Mouse (Mus musculus) hematopoietic stem cell, adult 5-6 weeks (primary cell): ENCODE data around the gene Srl. TPM values are rescaled to one million over a fixed set of nuclear protein-coding genes. Genes with fewer than 3 reads are reported as not detected.
"Not testable (repeated sequence)": the region's sequence is repeated elsewhere in the genome, so short reads cannot be mapped to it uniquely, and the experiment has no call there.

Experiments used
- ATAC-seq, 2 experiments: fragments of 125-278 bp in 1 of 2; replicated peaks in 1 of 2; 2 replicates each; pipeline ENCODE4 v1.8.0; 2016 to 2017; ENCODE audit warnings: inconsistent platforms in 2 of 2, mild to moderate bottlenecking in 2 of 2, moderate number of reproducible peaks in 2 of 2, low read depth in 1 of 2, moderate TSS enrichment in 1 of 2; ENCODE audit not compliant: low FRiP score in 2 of 2, poor library complexity in 2 of 2, severe bottlenecking in 2 of 2, insufficient read depth in 1 of 2, low TSS enrichment in 1 of 2
- total RNA-seq: library from RNA; stranded (forward); fragments of 172-1452, 232-1000 nt; gene quantifications from 2 replicates; pipeline ENCODE4 v1.2.3, GENCODE M21; 2017

Srl gene
- total RNA-seq: 21.6 and 34.5 TPM in 2 replicates

- ATAC-seq: peak; percentile 94 to 95
Observed at GRCm38 (mm10) chr16:4541501-4542198, at the start of gene Srl. Gene Srl (minus strand): TSS chr16:4541816.

GRCm38 (mm10) chr16:4590236-4590635 lies 48.6 kb upstream of the Srl start:
- no peak for ATAC-seq

- ATAC-seq: no peak
Observed at GRCm38 (mm10) chr16:4587516-4588210, 46.0 kb upstream of the Srl start.

GRCm38 (mm10) chr16:4586531-4587123 lies 45.0 kb upstream of the Srl start:
- peak; percentile 95 to 96 for ATAC-seq

- peak in 1 of 2 experiments; percentile 4; a peak in 1 of 4 replicates for ATAC-seq
Observed at GRCm38 (mm10) chr16:4585642-4586530, 44.3 kb upstream of the Srl start.

- no peak for ATAC-seq
Observed at GRCm38 (mm10) chr16:4584438-4584837, 42.8 kb upstream of the Srl start.

- ATAC-seq: peak; percentile 25 to 58; a peak in 2 of 4 replicates
Observed at GRCm38 (mm10) chr16:4583807-4584206, 42.2 kb upstream of the Srl start.

GRCm38 (mm10) chr16:4581179-4581578 lies 39.6 kb upstream of the Srl start:
- ATAC-seq: not testable (repeated sequence)

- peak in 1 of 2 experiments; percentile 27; a peak in 1 of 4 replicates for ATAC-seq
Observed at GRCm38 (mm10) chr16:4578630-4579029, 37.0 kb upstream of the Srl start.

GRCm38 (mm10) chr16:4576873-4577272 lies 35.3 kb upstream of the Srl start:
- ATAC-seq: peak; percentile 92 to 95

GRCm38 (mm10) chr16:4576038-4576437 lies 34.4 kb upstream of the Srl start:
- ATAC-seq: no peak

GRCm38 (mm10) chr16:4570737-4571136 lies 29.1 kb upstream of the Srl start:
- no peak for ATAC-seq

GRCm38 (mm10) chr16:4567912-4568311 lies 26.3 kb upstream of the Srl start:
- peak; percentile 57 to 68 for ATAC-seq

- peak; percentile 33 to 41 for ATAC-seq
Observed at GRCm38 (mm10) chr16:4560145-4560952, 18.7 kb upstream of the Srl start.

GRCm38 (mm10) chr16:4559715-4560144 lies 18.1 kb upstream of the Srl start, which contains the start of gene Tfap4:
Gene Tfap4 (minus strand): TSS chr16:4559854.
- ATAC-seq: peak; percentile 9 to 15; a peak in 2 of 4 replicates

GRCm38 (mm10) chr16:4558980-4559631 lies 17.5 kb upstream of the Srl start:
- peak in 1 of 2 experiments; percentile 12; a peak in 1 of 4 replicates for ATAC-seq
